Mouse (Mus musculus) CH12.LX (cell line): Measurements from ENCODE around the gene Tpst1.

Source experiments
- CTCF ChIP-seq, 2 experiments: IDR thresholded peaks in 1 of 2; conservative IDR thresholded peaks in 1 of 2; 2 replicates each; pipeline ENCODE4 v1.5.1; 2011 to 2012; ENCODE audit warnings: low read depth in 2 of 2, low read length in 2 of 2, improper control_type of control experiment in 1 of 2, inconsistent platforms in 1 of 2, mild to moderate bottlenecking in 1 of 2, moderate library complexity in 1 of 2
- ETS1 ChIP-seq: conservative IDR thresholded peaks from 2 replicates; pipeline ENCODE4 v1.6.1; 2012; ENCODE audit warnings: low read depth, mild to moderate bottlenecking, inconsistent platforms, low read length, improper control_type of control experiment, moderate library complexity
- HCFC1 ChIP-seq: IDR thresholded peaks from 2 replicates; pipeline ENCODE4 v1.6.1; 2012; ENCODE audit warnings: low read depth, mild to moderate bottlenecking, inconsistent platforms, low read length, improper control_type of control experiment
- NELFE ChIP-seq: IDR thresholded peaks from 2 replicates; pipeline ENCODE4 v1.6.1; 2011; ENCODE audit warnings: low read depth, low read length, improper control_type of control experiment
- TCF12 ChIP-seq: IDR thresholded peaks from 2 replicates; pipeline ENCODE4 v1.6.1; 2014; ENCODE audit warnings: low read depth, mild to moderate bottlenecking, inconsistent platforms, low read length, improper control_type of control experiment
- ZMIZ1 ChIP-seq: IDR thresholded peaks from 2 replicates; pipeline ENCODE4 v1.6.1; 2012; ENCODE audit warnings: low read depth, mild to moderate bottlenecking, inconsistent platforms, low read length, improper control_type of control experiment
- ZNF384 ChIP-seq: IDR thresholded peaks from 2 replicates; pipeline ENCODE4 v1.6.1; 2012; ENCODE audit warnings: low read depth, low read length, improper control_type of control experiment, inconsistent platforms

GRCm38 (mm10) chr5:130031410-130032390 lies 41.4 kb upstream of the Tpst1 start:
- TF ChIP-seq CTCF (conservative IDR thresholded peaks at IDR 0.05 in 1 of 2, IDR thresholded peaks at IDR 0.05 in 1 of 2; ENCODE audit: low read depth in 2 of 2, low read length in 2 of 2) (no peak), ZMIZ1 (no peak), HCFC1 (no peak), ETS1 (no peak), TCF12 (no peak), ZNF384 (no peak), NELFE (no peak)
